Mouse (Mus musculus): ENCODE measurements around the gene Trim2. TPM values are rescaled to one million over a fixed set of nuclear protein-coding genes. Genes with fewer than 3 reads are reported as not detected.

The Trim2 gene
- polyA plus RNA-seq, 1 experiment from 2014 or later, result 37.7 TPM

GRCm38 (mm10) chr3:84305010-84305692 lies 1.5 kb downstream of the Trim2 start:
- peak; percentile 85 for DNase-seq (ENCODE audit: low spot score)
- H3K4me2 ChIP-seq (ENCODE audit: low read depth, low read length), result peak overlapping the region; percentile 60
- no peaks in the 10 kb centered on the region for H3K9me3 ChIP-seq (replicated peaks; ENCODE audit: control insufficient read depth, low read length)
- H3K9ac ChIP-seq (replicated peaks; ENCODE audit: low read length), result no peak overlapping the region
- H3K4me1 ChIP-seq (ENCODE audit: control insufficient read depth, insufficient read depth, low read length), result peaks cover 6% of the 10 kb centered on the region; the same call in 1 of the 2 replicates
- 2% methylated on average over 28 of the region's 28 CpGs for WGBS
- H3K27ac ChIP-seq (replicated peaks; ENCODE audit: low read depth, low read length), result no peak overlapping the region
- peak overlapping the region; percentile 24 for H3K4me3 ChIP-seq (ENCODE audit: low read depth, low read length)
- H3K27me3 ChIP-seq (ENCODE audit: control insufficient read depth, insufficient read depth, low read length), result peaks cover 7% of the 10 kb centered on the region
- H3K36me3 ChIP-seq (replicated peaks; ENCODE audit: control insufficient read depth, insufficient read depth, low read depth, low read length), result no peaks in the 10 kb centered on the region
- ATAC-seq (replicated peaks; ENCODE audit: insufficient number of reproducible peaks, low FRiP score, low TSS enrichment, low read depth), result peak; percentile 92

GRCm38 (mm10) chr3:84304339-84305009 lies 2.2 kb downstream of the Trim2 start:
- ATAC-seq (replicated peaks; ENCODE audit: insufficient number of reproducible peaks, low FRiP score, low TSS enrichment, low read depth) (peak; percentile 53), DNase-seq (ENCODE audit: low spot score) (peak; percentile 69)
- peak overlapping the region; percentile 60 for H3K4me2 ChIP-seq (ENCODE audit: low read depth, low read length)
- WGBS, result under 1% methylated on average over 32 of the region's 32 CpGs
- H3K4me3 ChIP-seq (ENCODE audit: low read depth, low read length), result peak overlapping the region; percentile 24
- peaks cover 6% of the 10 kb centered on the region; the same call in 1 of the 2 replicates for H3K4me1 ChIP-seq (ENCODE audit: control insufficient read depth, insufficient read depth, low read length)
- H3K27ac ChIP-seq (replicated peaks; ENCODE audit: low read depth, low read length), result no peak overlapping the region
- no peaks in the 10 kb centered on the region for H3K36me3 ChIP-seq (replicated peaks; ENCODE audit: control insufficient read depth, insufficient read depth, low read depth, low read length)
- H3K9ac ChIP-seq (replicated peaks; ENCODE audit: low read length), result peak overlapping the region; percentile 34; the same call in 1 of the 2 replicates
- peaks cover 7% of the 10 kb centered on the region for H3K27me3 ChIP-seq (ENCODE audit: control insufficient read depth, insufficient read depth, low read length)
- H3K9me3 ChIP-seq (replicated peaks; ENCODE audit: control insufficient read depth, low read length), result no peaks in the 10 kb centered on the region

- peak overlapping the region; percentile 60; the same call in 1 of the 2 replicates for H3K4me2 ChIP-seq (ENCODE audit: low read depth, low read length)
- H3K4me1 ChIP-seq (ENCODE audit: control insufficient read depth, insufficient read depth, low read length), result peaks cover 6% of the 10 kb centered on the region; the same call in 1 of the 2 replicates
- ATAC-seq (replicated peaks; ENCODE audit: insufficient number of reproducible peaks, low FRiP score, low TSS enrichment, low read depth) (no peak), DNase-seq (ENCODE audit: low spot score) (no peak)
- no peaks in the 10 kb centered on the region for H3K9me3 ChIP-seq (replicated peaks; ENCODE audit: control insufficient read depth, low read length)
- H3K27ac ChIP-seq (replicated peaks; ENCODE audit: low read depth, low read length), result no peak overlapping the region
- H3K27me3 ChIP-seq (ENCODE audit: control insufficient read depth, insufficient read depth, low read length), result peaks cover 7% of the 10 kb centered on the region
- no peaks in the 10 kb centered on the region for H3K36me3 ChIP-seq (replicated peaks; ENCODE audit: control insufficient read depth, insufficient read depth, low read depth, low read length)
- H3K9ac ChIP-seq (replicated peaks; ENCODE audit: low read length), result no peak overlapping the region
- H3K4me3 ChIP-seq (ENCODE audit: low read depth, low read length), result no peak overlapping the region
- 85% methylated on average over 8 of the region's 8 CpGs for WGBS
Observed at GRCm38 (mm10) chr3:84303395-84303949, 3.2 kb downstream of the Trim2 start.

- no peak for ATAC-seq (replicated peaks; ENCODE audit: insufficient number of reproducible peaks, low FRiP score, low TSS enrichment, low read depth)
- Histone ChIP-seq H3K4me3 (ENCODE audit: low read depth, low read length) (no peak overlapping the region), H3K27ac (replicated peaks; ENCODE audit: low read depth, low read length) (no peak overlapping the region), H3K4me1 (ENCODE audit: control insufficient read depth, insufficient read depth, low read length) (peaks cover 6% of the 10 kb centered on the region; the same call in 1 of the 2 replicates), H3K9me3 (replicated peaks; ENCODE audit: control insufficient read depth, low read length) (no peaks in the 10 kb centered on the region), H3K36me3 (replicated peaks; ENCODE audit: control insufficient read depth, insufficient read depth, low read depth, low read length) (no peaks in the 10 kb centered on the region), H3K27me3 (ENCODE audit: control insufficient read depth, insufficient read depth, low read length) (peaks cover 7% of the 10 kb centered on the region), H3K9ac (replicated peaks; ENCODE audit: low read length) (no peak overlapping the region), H3K4me2 (ENCODE audit: low read depth, low read length) (no peak overlapping the region)
- peak; percentile 42 for DNase-seq (ENCODE audit: low spot score)
- 12% methylated on average over 4 of the region's 4 CpGs for WGBS
Observed at GRCm38 (mm10) chr3:84302273-84302672, 4.4 kb downstream of the Trim2 start.

GRCm38 (mm10) chr3:84301674-84302073 lies 5.0 kb downstream of the Trim2 start:
- no peak overlapping the region for H3K4me2 ChIP-seq (ENCODE audit: low read depth, low read length)
- H3K27me3 ChIP-seq (ENCODE audit: control insufficient read depth, insufficient read depth, low read length), result peaks cover 7% of the 10 kb centered on the region
- H3K9ac ChIP-seq (replicated peaks; ENCODE audit: low read length), result no peak overlapping the region
- H3K36me3 ChIP-seq (replicated peaks; ENCODE audit: control insufficient read depth, insufficient read depth, low read depth, low read length), result no peaks in the 10 kb centered on the region
- H3K9me3 ChIP-seq (replicated peaks; ENCODE audit: control insufficient read depth, low read length), result no peaks in the 10 kb centered on the region
- DNase-seq (ENCODE audit: low spot score) (no peak), ATAC-seq (replicated peaks; ENCODE audit: insufficient number of reproducible peaks, low FRiP score, low TSS enrichment, low read depth) (no peak)
- H3K4me3 ChIP-seq (ENCODE audit: low read depth, low read length), result no peak overlapping the region
- no peak overlapping the region for H3K27ac ChIP-seq (replicated peaks; ENCODE audit: low read depth, low read length)
- H3K4me1 ChIP-seq (ENCODE audit: control insufficient read depth, insufficient read depth, low read length), result peaks cover 6% of the 10 kb centered on the region; the same call in 1 of the 2 replicates
- 86% methylated on average over 4 of the region's 4 CpGs for WGBS

GRCm38 (mm10) chr3:84298186-84298585 lies 8.5 kb downstream of the Trim2 start:
- ATAC-seq (replicated peaks; ENCODE audit: insufficient number of reproducible peaks, low FRiP score, low TSS enrichment, low read depth) (no peak), DNase-seq (ENCODE audit: low spot score) (no peak)
- no peak overlapping the region for H3K27ac ChIP-seq (replicated peaks; ENCODE audit: low read depth, low read length)
- WGBS, result 54% methylated on average over 3 of the region's 3 CpGs
- H3K9me3 ChIP-seq (replicated peaks; ENCODE audit: control insufficient read depth, low read length), result no peaks in the 10 kb centered on the region
- H3K4me1 ChIP-seq (ENCODE audit: control insufficient read depth, insufficient read depth, low read length), result no peaks in the 10 kb centered on the region
- no peak overlapping the region for H3K4me3 ChIP-seq (ENCODE audit: low read depth, low read length)
- H3K4me2 ChIP-seq (ENCODE audit: low read depth, low read length), result no peak overlapping the region
- H3K9ac ChIP-seq (replicated peaks; ENCODE audit: low read length), result no peak overlapping the region
- H3K36me3 ChIP-seq (replicated peaks; ENCODE audit: control insufficient read depth, insufficient read depth, low read depth, low read length), result no peaks in the 10 kb centered on the region
- H3K27me3 ChIP-seq (ENCODE audit: control insufficient read depth, insufficient read depth, low read length), result no peaks in the 10 kb centered on the region

- Histone ChIP-seq H3K4me1 (ENCODE audit: control insufficient read depth, insufficient read depth, low read length) (no peaks in the 10 kb centered on the region), H3K4me2 (ENCODE audit: low read depth, low read length) (no peak overlapping the region), H3K27me3 (ENCODE audit: control insufficient read depth, insufficient read depth, low read length) (no peaks in the 10 kb centered on the region), H3K36me3 (replicated peaks; ENCODE audit: control insufficient read depth, insufficient read depth, low read depth, low read length) (no peaks in the 10 kb centered on the region), H3K9me3 (replicated peaks; ENCODE audit: control insufficient read depth, low read length) (no peaks in the 10 kb centered on the region), H3K4me3 (ENCODE audit: low read depth, low read length) (no peak overlapping the region), H3K27ac (replicated peaks; ENCODE audit: low read depth, low read length) (no peak overlapping the region), H3K9ac (replicated peaks; ENCODE audit: low read length) (no peak overlapping the region)
- DNase-seq (ENCODE audit: low spot score) (no peak), ATAC-seq (replicated peaks; ENCODE audit: insufficient number of reproducible peaks, low FRiP score, low TSS enrichment, low read depth) (no peak)
- WGBS, result 58% methylated on average over 2 of the region's 2 CpGs
Observed at GRCm38 (mm10) chr3:84296676-84297075, 10.0 kb downstream of the Trim2 start.

- Histone ChIP-seq H3K4me1 (ENCODE audit: control insufficient read depth, insufficient read depth, low read length) (no peaks in the 10 kb centered on the region), H3K27me3 (ENCODE audit: control insufficient read depth, insufficient read depth, low read length) (no peaks in the 10 kb centered on the region), H3K36me3 (replicated peaks; ENCODE audit: control insufficient read depth, insufficient read depth, low read depth, low read length) (no peaks in the 10 kb centered on the region), H3K4me2 (ENCODE audit: low read depth, low read length) (no peak overlapping the region), H3K9me3 (replicated peaks; ENCODE audit: control insufficient read depth, low read length) (no peaks in the 10 kb centered on the region), H3K4me3 (ENCODE audit: low read depth, low read length) (no peak overlapping the region), H3K9ac (replicated peaks; ENCODE audit: low read length) (no peak overlapping the region), H3K27ac (replicated peaks; ENCODE audit: low read depth, low read length) (no peak overlapping the region)
- DNase-seq (ENCODE audit: low spot score) (no peak), ATAC-seq (replicated peaks; ENCODE audit: insufficient number of reproducible peaks, low FRiP score, low TSS enrichment, low read depth) (no peak)
- WGBS, result 63% methylated on average over 9 of the region's 9 CpGs
Observed at GRCm38 (mm10) chr3:84294734-84295133, 11.9 kb downstream of the Trim2 start.
